ENCODE assay signal across 9 mouse cellular contexts in genomic region chr12:77240839-77241238, GRCm38 (mm10). TPM values are rescaled to one million over a fixed set of nuclear protein-coding genes. Genes with fewer than 3 reads are reported as not detected.
DNase-seq lines count a peak whose midpoint lies in the region; ATAC-seq lines count a peak whose summit lies in the region.
"Had no signal": no experiment of that assay in that cellular context is flagged by ENCODE, and none has a peak within 500 bp of the region (broad histone marks: within the 10 kb centered on the region; RNA-seq: fewer than 3 reads in every experiment).

No protein-coding gene starts in this region.

- ATAC-seq in heart, embryonic 12.5 days (ENCODE audit: insufficient number of reproducible peaks, low FRiP score), result no peak
- peak; percentile 23 for ATAC-seq in CD4-positive, CD25-positive, alpha-beta regulatory T cell, adult 4 months
- no peak for ATAC-seq in hindbrain, embryonic 15.5 days (ENCODE audit: low FRiP score, low read depth)
- no peak for ATAC-seq in midbrain, embryonic 11.5 days (ENCODE audit: low FRiP score)

- no peak overlapping the region for H3K9ac ChIP-seq in heart, embryonic 12.5 days
- H3K9ac ChIP-seq in hindbrain, embryonic 15.5 days, result no peak overlapping the region
- H3K9ac ChIP-seq in midbrain, embryonic 11.5 days (ENCODE audit: low read length), result no peak overlapping the region
- H3K9ac ChIP-seq: neural tube, embryonic 13.5 days had no signal

- 0 out of 2 replicates have a peak, but pooled peaks cover 6% of the 10 kb centered on the region for H3K4me1 ChIP-seq in heart, embryonic 12.5 days (replicated peaks)
- peaks cover 12% of the 10 kb centered on the region for H3K4me1 ChIP-seq in hindbrain, embryonic 15.5 days (replicated peaks)
- peaks cover 6% of the 10 kb centered on the region; the same call in 1 of the 2 replicates for H3K4me1 ChIP-seq in midbrain, embryonic 11.5 days (ENCODE audit: control insufficient read depth, insufficient read depth, low read length)

- H3K27me3 ChIP-seq in heart, embryonic 12.5 days (replicated peaks), result no peaks in the 10 kb centered on the region
- no peaks in the 10 kb centered on the region for H3K27me3 ChIP-seq in hindbrain, embryonic 15.5 days
- no peaks in the 10 kb centered on the region for H3K27me3 ChIP-seq in midbrain, embryonic 11.5 days (ENCODE audit: control insufficient read depth, insufficient read depth, low read length)
- H3K27me3 ChIP-seq: neural tube, embryonic 13.5 days had no signal

- no peaks in the 10 kb centered on the region for H3K36me3 ChIP-seq in heart, embryonic 12.5 days
- no peaks in the 10 kb centered on the region for H3K36me3 ChIP-seq in hindbrain, embryonic 15.5 days
- H3K36me3 ChIP-seq in midbrain, embryonic 11.5 days (ENCODE audit: control insufficient read depth, insufficient read depth, low read length), result no peaks in the 10 kb centered on the region
- H3K36me3 ChIP-seq: neural tube, embryonic 13.5 days had no signal

- no peak overlapping the region for H3K27ac ChIP-seq in heart, embryonic 12.5 days (ENCODE audit: poor library complexity, severe bottlenecking)
- H3K27ac ChIP-seq in hindbrain, embryonic 15.5 days (replicated peaks), result no peak overlapping the region
- H3K27ac ChIP-seq in midbrain, embryonic 11.5 days (ENCODE audit: low read depth, low read length), result no peak overlapping the region
- H3K27ac ChIP-seq: neural tube, embryonic 13.5 days had no signal

- WGBS in heart, embryonic 12.5 days, result 81% methylated on average over 1 of the region's 1 CpGs
- 78% methylated on average over 1 of the region's 1 CpGs for WGBS in hindbrain, embryonic 15.5 days
- 83% methylated on average over 1 of the region's 1 CpGs for WGBS in midbrain, embryonic 11.5 days

- H3K4me2 ChIP-seq in heart, embryonic 12.5 days, result no peak overlapping the region
- H3K4me2 ChIP-seq in hindbrain, embryonic 15.5 days, result peak overlapping the region; percentile 72; the same call in 1 of the 2 replicates
- no peak overlapping the region for H3K4me2 ChIP-seq in midbrain, embryonic 11.5 days

- intact Hi-C loops in heart, postnatal 14 days (cut with DNase I), result loop anchor here (2.0 to 10.0 kb wide), 2 partner anchors 294 to 404 kb away; no protein-coding TSS in a partner anchor

- no peaks in the 10 kb centered on the region for H3K9me3 ChIP-seq in heart, embryonic 12.5 days (replicated peaks)
- H3K9me3 ChIP-seq in hindbrain, embryonic 15.5 days, result no peaks in the 10 kb centered on the region
- H3K9me3 ChIP-seq in midbrain, embryonic 11.5 days (ENCODE audit: control insufficient read depth, low read length), result no peaks in the 10 kb centered on the region
- H3K9me3 ChIP-seq: neural tube, embryonic 13.5 days had no signal

- DNase-seq in heart, postnatal 14 days, result peak; percentile 21 to 23
- DNase-seq in 3T3-L1 (ENCODE audit: low read depth, low spot score), result peak; percentile 69
- DNase-seq in frontal cortex, postnatal 10 days (ENCODE audit: low spot score in 2 of 2), result no peak
- DNase-seq in gastrocnemius, adult 18-20 months (ENCODE audit: low spot score), result no peak
- no peak for DNase-seq in midbrain, embryonic 11.5 days (ENCODE audit: low spot score, missing footprints)

- no peak overlapping the region for H3K4me3 ChIP-seq in heart, embryonic 12.5 days
- no peak overlapping the region for H3K4me3 ChIP-seq in hindbrain, embryonic 15.5 days
- no peak overlapping the region for H3K4me3 ChIP-seq in midbrain, embryonic 11.5 days (ENCODE audit: low read depth, low read length)

RNA-seq across cellular contexts. Expression of gene Fut8, which starts 2.9 kb away (rescaled TPM):
- 10 to 100 TPM; 20.7 to 21.5 TPM for total RNA-seq in heart, postnatal 14 days (2021)
- 21.0 and 21.3 TPM in 2 replicates for polyA plus RNA-seq in heart, embryonic 12.5 days (2016; fragmentation: Nextera tagmentation; extraction: Ambion mirVana)
- polyA plus RNA-seq in CD4-positive, CD25-positive, alpha-beta regulatory T cell, adult 4 months (2017; shearing (Covaris generic)), result 10 to 100 TPM; 12.3 to 15.5 TPM
- 65.2 and 65.6 TPM in 2 replicates for polyA plus RNA-seq in hindbrain, embryonic 15.5 days (2015; fragmentation: Nextera tagmentation; extraction: Ambion mirVana)
- 10 to 100 TPM; 18.4 to 19.9 TPM for total RNA-seq in gastrocnemius, adult 18-20 months (2021)
- polyA plus RNA-seq in midbrain, embryonic 11.5 days (2014; fragmentation: Nextera tagmentation; extraction: Ambion mirVana), result 34.7 and 35.7 TPM in 2 replicates

Comparison
In these comparisons a context has a peak if more than half of its experiments do, and no peak if none do; other contexts are left out.
1. DNase-seq: peak in heart, postnatal 14 days (2 of 2) and 3T3-L1 (single experiment); none in frontal cortex, postnatal 10 days (0 of 2), gastrocnemius, adult 18-20 months (single experiment) and midbrain, embryonic 11.5 days (single experiment).